Mouse (Mus musculus): Measurements from ENCODE around the gene Tenm4.

Gene Tenm4

DNA sequence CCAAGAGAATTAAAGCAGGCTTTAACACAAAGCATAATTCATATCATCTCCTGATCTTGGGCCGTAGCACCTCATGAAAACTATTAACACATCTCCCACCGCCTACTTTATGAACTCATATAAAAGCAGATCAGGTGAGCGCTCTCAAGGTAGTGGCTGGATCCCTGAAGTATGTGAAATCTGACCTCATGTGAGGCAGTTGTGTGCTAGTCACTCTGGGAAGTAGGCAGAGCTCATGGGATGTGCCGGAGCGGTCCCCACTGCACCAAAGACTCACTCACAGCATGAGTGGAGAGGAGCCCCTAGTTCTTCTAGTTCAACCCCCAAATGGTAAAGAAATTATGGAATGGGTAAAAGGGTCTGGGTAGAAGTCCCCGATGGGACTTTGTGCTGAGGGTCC is 496.6 kb downstream of the Tenm4 start:
- no peak for TF ChIP-seq GATA4 (IDR thresholded peaks at IDR 0.05; ENCODE audit: insufficient replicate concordance, low read length)

- no peak for TF ChIP-seq GATA4 (IDR thresholded peaks at IDR 0.05; ENCODE audit: insufficient replicate concordance, low read length)
Observed at GRCm38 (mm10) chr7:96670095-96670494, 499.0 kb downstream of the Tenm4 start.

GRCm38 (mm10) chr7:96672322-96672914 is 501.4 kb downstream of the Tenm4 start:
- no peak for TF ChIP-seq GATA4 (IDR thresholded peaks at IDR 0.05; ENCODE audit: insufficient replicate concordance, low read length)

GRCm38 (mm10) chr7:96677082-96677481 is 506.0 kb downstream of the Tenm4 start:
- no peak for TF ChIP-seq GATA4 (IDR thresholded peaks at IDR 0.05; ENCODE audit: insufficient replicate concordance, low read length)

DNA sequence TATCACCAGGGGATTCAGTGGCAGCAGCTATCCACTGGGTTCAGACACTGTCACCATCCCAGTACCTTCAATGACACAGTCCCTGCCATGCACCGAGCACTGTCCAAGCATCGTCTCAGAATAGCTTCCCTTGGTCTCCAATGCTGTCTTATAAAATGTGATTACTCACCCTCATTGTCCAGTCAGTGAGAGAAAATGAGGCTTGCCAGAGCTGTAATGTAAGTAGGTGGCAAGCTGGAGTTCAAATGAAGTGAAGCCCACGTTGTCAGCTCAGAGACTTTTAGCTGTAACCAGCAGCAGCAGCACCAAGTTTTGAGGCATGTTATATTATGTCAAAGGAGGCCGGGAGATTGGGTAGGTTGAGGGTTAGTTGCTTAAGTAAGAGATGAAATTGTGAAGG is 507.2 kb downstream of the Tenm4 start:
- TF ChIP-seq GATA4 (IDR thresholded peaks at IDR 0.05; ENCODE audit: insufficient replicate concordance, low read length) = no peak

DNA sequence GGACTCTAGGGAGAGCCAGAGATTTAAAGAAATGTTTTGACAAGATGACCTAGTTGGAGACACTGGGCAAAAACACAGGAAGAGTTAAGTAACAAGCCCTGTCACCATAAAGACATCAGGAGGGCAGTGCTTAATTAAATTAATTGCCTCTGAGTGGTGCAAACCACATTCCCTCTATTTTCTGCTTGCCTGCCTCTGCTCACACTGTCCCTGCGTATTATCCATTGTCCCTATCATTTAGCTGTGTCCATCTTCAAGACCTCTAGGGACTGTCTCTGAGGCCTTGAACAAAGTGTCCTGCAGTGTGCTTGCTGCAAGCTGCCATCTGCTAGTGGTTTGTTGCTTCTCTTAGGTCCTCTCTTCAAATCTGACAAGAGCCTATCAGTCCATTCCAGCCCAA is 508.7 kb downstream of the Tenm4 start:
- TF ChIP-seq GATA4 (IDR thresholded peaks at IDR 0.05; ENCODE audit: insufficient replicate concordance, low read length) = no peak

DNA sequence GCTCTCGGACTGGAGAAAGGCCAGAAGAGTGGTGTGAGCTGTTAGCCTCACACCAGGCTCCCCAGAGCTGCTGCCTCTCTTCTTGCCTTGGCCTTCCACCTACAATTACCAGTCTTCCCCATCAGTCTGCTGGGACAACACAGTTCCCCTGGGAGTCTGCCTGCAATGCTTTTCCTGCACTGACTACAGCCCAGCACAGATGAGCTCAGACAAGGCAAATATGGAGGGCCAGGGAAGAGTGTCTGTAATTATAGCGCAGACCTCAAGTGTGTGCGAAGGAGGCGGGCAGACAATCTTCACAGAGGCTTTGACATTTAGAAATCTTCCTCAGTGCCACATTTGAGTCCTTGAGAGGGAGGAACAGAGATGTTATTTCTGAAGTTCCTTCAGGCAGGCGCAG is 509.4 kb downstream of the Tenm4 start:
- TF ChIP-seq GATA4 (IDR thresholded peaks at IDR 0.05; ENCODE audit: insufficient replicate concordance, low read length) = no peak

GRCm38 (mm10) chr7:96681808-96682207 is 510.8 kb downstream of the Tenm4 start:
- TF ChIP-seq GATA4 (IDR thresholded peaks at IDR 0.05; ENCODE audit: insufficient replicate concordance, low read length) = no peak

DNA sequence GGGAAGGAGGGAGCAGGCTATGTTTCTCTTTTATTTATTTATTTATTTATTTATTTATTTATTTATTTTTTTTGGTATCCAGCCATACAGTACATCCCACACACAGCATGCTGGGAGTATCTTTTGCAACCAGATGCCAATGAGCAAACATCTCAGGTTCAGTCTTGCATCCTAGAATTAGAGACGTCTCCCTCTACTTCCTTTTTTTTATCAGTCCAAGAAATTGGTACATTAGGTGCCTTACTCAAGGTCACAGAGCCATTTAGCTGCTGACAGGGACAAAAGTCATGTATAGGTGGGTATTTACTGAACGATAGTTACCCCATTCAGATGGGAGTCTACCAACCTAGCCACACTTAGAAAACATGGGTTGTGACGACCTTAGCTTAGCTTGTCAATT is 517.1 kb downstream of the Tenm4 start:
- no peak for TF ChIP-seq GATA4 (IDR thresholded peaks at IDR 0.05; ENCODE audit: insufficient replicate concordance, low read length)

GRCm38 (mm10) chr7:96701097-96701845 is 530.2 kb downstream of the Tenm4 start:
- no peak for TF ChIP-seq GATA4 (IDR thresholded peaks at IDR 0.05; ENCODE audit: insufficient replicate concordance, low read length)

DNA sequence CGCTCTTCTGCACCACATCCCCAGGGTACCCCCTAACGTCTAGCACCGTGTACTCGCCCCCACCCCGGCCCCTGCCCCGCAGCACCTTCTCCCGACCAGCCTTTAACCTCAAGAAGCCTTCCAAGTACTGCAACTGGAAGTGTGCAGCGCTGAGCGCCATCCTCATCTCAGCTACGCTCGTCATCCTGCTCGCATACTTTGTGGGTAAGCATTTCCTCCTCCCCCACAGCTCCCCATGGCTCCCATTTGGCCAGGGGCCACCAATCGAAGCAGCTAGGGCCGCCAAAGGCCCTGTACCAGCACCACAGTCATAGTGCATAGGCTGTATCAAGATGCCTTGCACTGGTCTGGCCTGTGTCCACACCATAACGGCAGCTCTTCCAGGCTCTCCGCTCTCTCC is 532.9 kb downstream of the Tenm4 start:
- TF ChIP-seq GATA4 (IDR thresholded peaks at IDR 0.05; ENCODE audit: insufficient replicate concordance, low read length) = no peak

DNA sequence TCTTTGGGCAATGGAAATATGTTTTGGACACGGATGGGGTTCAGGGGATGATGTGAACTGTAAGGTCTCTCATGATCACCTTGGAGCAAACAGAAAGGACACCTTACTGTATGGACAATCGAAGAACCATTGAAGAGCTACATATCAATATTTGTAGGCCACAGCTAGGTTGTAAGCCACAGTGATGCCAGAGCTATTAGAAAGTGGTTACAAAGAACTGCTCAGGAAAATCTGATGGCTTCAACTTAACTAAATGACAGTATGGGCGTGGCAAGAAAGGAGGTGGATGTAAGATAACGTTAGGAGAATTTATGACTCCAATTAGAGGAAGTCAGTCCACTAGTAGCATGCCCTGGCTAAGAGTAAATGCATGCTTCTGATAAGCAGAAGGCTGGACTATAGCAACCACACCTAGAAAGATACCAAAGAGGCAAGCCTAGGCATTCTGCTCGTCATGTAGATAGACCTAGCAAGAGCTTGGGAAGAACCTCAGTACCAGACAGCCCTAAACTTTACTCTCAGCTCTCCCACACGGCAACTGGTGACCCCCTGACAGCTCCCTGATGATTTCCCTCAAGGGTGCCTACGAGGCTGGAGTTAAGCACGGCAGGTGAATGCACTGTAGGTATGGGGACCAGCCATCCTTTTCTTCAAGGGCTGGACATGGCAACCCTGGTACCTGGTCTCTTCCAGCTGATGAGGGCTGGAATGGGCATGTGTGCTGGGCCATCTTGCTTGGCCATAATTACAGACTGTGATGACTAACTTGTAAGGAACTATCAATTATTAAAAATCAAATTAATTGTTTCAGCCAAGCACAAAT is 534.5 kb downstream of the Tenm4 start:
- TF ChIP-seq GATA4 (IDR thresholded peaks at IDR 0.05; ENCODE audit: insufficient replicate concordance, low read length) = no peak

DNA sequence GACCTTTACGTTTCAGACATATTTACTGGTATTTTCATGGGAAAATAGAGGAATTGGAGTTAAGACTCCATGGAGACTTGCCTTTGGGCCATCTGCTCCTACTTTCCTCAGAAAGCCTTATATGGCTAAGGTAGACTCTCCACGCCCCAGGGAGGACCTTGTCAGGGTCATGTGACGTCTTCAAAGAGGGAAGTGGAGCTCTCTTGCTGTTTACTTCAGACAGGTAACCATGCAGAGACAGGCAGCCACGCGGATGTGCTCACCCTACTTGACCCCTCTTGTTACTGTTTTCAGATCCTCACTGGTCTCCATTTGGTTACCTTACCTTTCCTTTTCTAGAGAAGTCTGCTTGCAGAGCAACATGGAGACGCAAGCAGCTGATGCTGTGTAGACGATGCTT is 535.5 kb downstream of the Tenm4 start:
- TF ChIP-seq GATA4 (IDR thresholded peaks at IDR 0.05; ENCODE audit: insufficient replicate concordance, low read length) = no peak

DNA sequence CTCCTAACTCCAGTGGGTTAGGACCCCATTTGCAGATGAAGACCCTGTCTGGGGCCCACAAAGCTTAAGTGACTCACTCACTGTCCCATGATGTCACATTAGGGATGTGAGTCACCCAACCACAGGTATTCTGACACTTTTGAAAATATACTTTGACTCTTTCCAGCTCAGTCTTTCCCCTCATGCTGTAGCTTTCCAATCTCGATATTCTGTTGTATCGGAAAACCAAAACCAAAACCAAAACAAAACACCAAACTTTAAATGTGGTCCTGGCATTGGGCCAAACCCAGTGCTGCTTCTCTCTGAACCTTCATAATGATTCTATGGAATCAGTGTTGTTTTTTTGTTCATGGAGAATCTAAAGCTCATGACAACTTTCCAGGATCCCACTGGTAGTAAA is 536.1 kb downstream of the Tenm4 start:
- TF ChIP-seq GATA4 (IDR thresholded peaks at IDR 0.05; ENCODE audit: insufficient replicate concordance, low read length) = no peak

DNA sequence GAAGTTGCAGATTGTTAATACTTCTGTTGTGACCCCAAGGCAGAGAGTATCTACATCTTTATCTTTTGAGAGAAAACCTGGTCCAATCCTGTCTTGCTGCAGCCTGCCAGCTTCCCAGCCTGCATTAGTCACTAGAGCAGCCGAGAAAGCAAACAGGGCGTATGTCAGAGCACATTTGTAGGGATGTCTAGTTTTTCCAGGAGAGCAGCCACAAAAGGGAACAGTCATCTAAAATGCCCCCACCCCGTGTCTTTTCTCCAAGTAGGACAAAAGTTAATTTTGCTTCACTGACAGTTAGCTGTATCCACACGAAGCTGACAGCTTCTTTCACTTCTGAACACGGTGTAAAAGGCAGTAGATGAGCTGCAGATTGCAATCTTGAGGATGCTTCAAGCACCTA is 537.0 kb downstream of the Tenm4 start:
- no peak for TF ChIP-seq GATA4 (IDR thresholded peaks at IDR 0.05; ENCODE audit: insufficient replicate concordance, low read length)

GRCm38 (mm10) chr7:96708561-96708960 is 537.5 kb downstream of the Tenm4 start:
- TF ChIP-seq GATA4 (IDR thresholded peaks at IDR 0.05; ENCODE audit: insufficient replicate concordance, low read length) = no peak
